Mouse (Mus musculus) MEL (cell line): ENCODE results near the gene Gm3336. TPM values are rescaled to one million over a fixed set of nuclear protein-coding genes. Genes with fewer than 3 reads are reported as not detected.

Experiments used
- DNase-seq: peaks from one replicate; pipeline ENCODE4 v3.0.0; 2011; ENCODE audit warnings: low read depth, low spot score
- H3K27ac ChIP-seq: 2 replicates; pipeline ENCODE4 v1.5.1; 2012; ENCODE audit warnings: low read depth, mild to moderate bottlenecking, control low read depth, low read length, moderate library complexity; ENCODE audit not compliant: control insufficient read depth
- H3K27me3 ChIP-seq, 2 experiments: fragments of 150-350 bp in 1 of 2; sonication (generic) in 1 of 2; 2 replicates each; pipeline ENCODE4 v1.6.1; 2012; ENCODE audit warnings: low read length in 2 of 2, mild to moderate bottlenecking in 2 of 2, improper control_type of control experiment in 1 of 2, moderate library complexity in 1 of 2; ENCODE audit not compliant: insufficient read depth in 2 of 2, control insufficient read depth in 1 of 2
- H3K36me3 ChIP-seq, 2 experiments: 2 replicates each; pipeline ENCODE4 v1.6.1; 2012 to 2014; ENCODE audit warnings: low read length in 2 of 2, improper control_type of control experiment in 1 of 2, inconsistent platforms in 1 of 2, mild to moderate bottlenecking in 1 of 2; ENCODE audit not compliant: insufficient read depth in 2 of 2, control insufficient read depth in 1 of 2
- H3K4me1 ChIP-seq, 2 experiments: fragments of 150-350 bp in 1 of 2; sonication (generic) in 1 of 2; 2 replicates each; pipeline ENCODE4 v1.6.1; 2012; ENCODE audit warnings: low read length in 2 of 2, improper control_type of control experiment in 1 of 2, mild to moderate bottlenecking in 1 of 2; ENCODE audit not compliant: insufficient read depth in 2 of 2, control insufficient read depth in 1 of 2
- H3K4me3 ChIP-seq, 2 experiments: fragments of 150-350 bp in 1 of 2; sonication (generic) in 1 of 2; 2 replicates each; pipeline ENCODE4 v1.5.1; 2012; ENCODE audit warnings: low read depth in 2 of 2, low read length in 2 of 2, mild to moderate bottlenecking in 2 of 2, moderate library complexity in 2 of 2, control low read depth in 1 of 2, improper control_type of control experiment in 1 of 2; ENCODE audit not compliant: control insufficient read depth in 1 of 2, insufficient read depth in 1 of 2
- H3K79me2 ChIP-seq: 2 replicates; pipeline ENCODE4 v1.6.1; 2012; ENCODE audit warnings: mild to moderate bottlenecking, low read length, moderate library complexity; ENCODE audit not compliant: control insufficient read depth, poor library complexity, insufficient read depth
- H3K9ac ChIP-seq: 2 replicates; pipeline ENCODE4 v1.6.1; 2012; ENCODE audit warnings: low read depth, mild to moderate bottlenecking, control low read depth, low read length, moderate library complexity; ENCODE audit not compliant: control insufficient read depth, poor library complexity, severe bottlenecking
- H3K9me3 ChIP-seq: fragments of 150-350 bp; sonication (generic); replicated peaks from 2 replicates; pipeline ENCODE4 v1.6.1; 2012; ENCODE audit warnings: mild to moderate bottlenecking, low read length, improper control_type of control experiment, moderate library complexity; ENCODE audit not compliant: insufficient read depth
- CTCF ChIP-seq, 3 experiments: IDR thresholded peaks in 2 of 3; conservative IDR thresholded peaks in 1 of 3; 2 replicates each; pipeline ENCODE4 v1.5.1; 2011 to 2012; ENCODE audit warnings: low read length in 3 of 3, low read depth in 2 of 3, mild to moderate bottlenecking in 2 of 3, improper control_type of control experiment in 1 of 3, inconsistent platforms in 1 of 3, mixed read lengths in 1 of 3, moderate library complexity in 1 of 3; ENCODE audit not compliant: control insufficient read depth in 1 of 3, insufficient read depth in 1 of 3, poor library complexity in 1 of 3, severe bottlenecking in 1 of 3
- E2F4 ChIP-seq: IDR thresholded peaks from 2 replicates; pipeline ENCODE4 v1.6.1; 2011; ENCODE audit warnings: low read depth, low read length, improper control_type of control experiment, borderline replicate concordance
- ELF1 ChIP-seq: IDR thresholded peaks from 2 replicates; pipeline ENCODE4 v1.6.1; 2014; ENCODE audit warnings: low read depth, mild to moderate bottlenecking, inconsistent platforms, low read length, improper control_type of control experiment, moderate library complexity
- ETS1 ChIP-seq: IDR thresholded peaks from 2 replicates; pipeline ENCODE4 v1.6.1; 2012; ENCODE audit warnings: low read depth, mild to moderate bottlenecking, inconsistent platforms, low read length, improper control_type of control experiment, moderate library complexity
- GABPA ChIP-seq: IDR thresholded peaks from 2 replicates; pipeline ENCODE4 v1.6.1; 2012; ENCODE audit warnings: low read depth, mild to moderate bottlenecking, inconsistent platforms, low read length, improper control_type of control experiment, moderate library complexity
- HCFC1 ChIP-seq: IDR thresholded peaks from 2 replicates; pipeline ENCODE4 v1.6.1; 2012; ENCODE audit warnings: low read depth, mild to moderate bottlenecking, inconsistent platforms, low read length, improper control_type of control experiment, moderate library complexity
- KAT2A ChIP-seq: conservative IDR thresholded peaks from 2 replicates; pipeline ENCODE4 v1.6.1; 2012; ENCODE audit warnings: low read depth, low read length, improper control_type of control experiment, inconsistent platforms
- MAX ChIP-seq: IDR thresholded peaks from 2 replicates; pipeline ENCODE4 v1.6.1; 2011; ENCODE audit warnings: low read length, improper control_type of control experiment
- MEF2A ChIP-seq: IDR thresholded peaks from 2 replicates; pipeline ENCODE4 v1.6.1; 2014; ENCODE audit warnings: low read depth, mild to moderate bottlenecking, inconsistent platforms, low read length, improper control_type of control experiment; ENCODE audit not compliant: poor library complexity, insufficient replicate concordance, severe bottlenecking; ENCODE audit errors: extremely low read depth
- MYC ChIP-seq: IDR thresholded peaks from 2 replicates; pipeline ENCODE4 v1.6.1; 2011; ENCODE audit warnings: low read depth, mild to moderate bottlenecking, low read length, improper control_type of control experiment, moderate library complexity
- NELFE ChIP-seq: IDR thresholded peaks from 2 replicates; pipeline ENCODE4 v1.6.1; 2011; ENCODE audit warnings: low read depth, low read length, improper control_type of control experiment
- POLR2A ChIP-seq, 2 experiments: IDR thresholded peaks; 2 replicates each; pipeline ENCODE4 v1.6.1; 2011 to 2012; ENCODE audit warnings: low read length in 2 of 2, mild to moderate bottlenecking in 2 of 2, control low read depth in 1 of 2, improper control_type of control experiment in 1 of 2, low read depth in 1 of 2, moderate library complexity in 1 of 2; ENCODE audit not compliant: control insufficient read depth in 1 of 2, insufficient read depth in 1 of 2, poor library complexity in 1 of 2
- POLR2AphosphoS5 ChIP-seq: IDR thresholded peaks from 2 replicates; pipeline ENCODE4 v1.6.1; 2012; ENCODE audit warnings: low read depth, borderline replicate concordance, mild to moderate bottlenecking, inconsistent platforms, low read length, moderate library complexity, mixed read lengths
- RAD21 ChIP-seq: IDR thresholded peaks from 2 replicates; pipeline ENCODE4 v1.6.1; 2011; ENCODE audit warnings: mild to moderate bottlenecking, low read depth, low read length, improper control_type of control experiment
- RCOR1 ChIP-seq: IDR thresholded peaks from 2 replicates; pipeline ENCODE4 v1.6.1; 2012; ENCODE audit warnings: low read depth, mild to moderate bottlenecking, inconsistent platforms, low read length, improper control_type of control experiment
- TCF12 ChIP-seq: IDR thresholded peaks from 2 replicates; pipeline ENCODE4 v1.6.1; 2014; ENCODE audit warnings: low read depth, mild to moderate bottlenecking, inconsistent platforms, low read length, improper control_type of control experiment, moderate library complexity
- UBTF ChIP-seq: IDR thresholded peaks from 2 replicates; pipeline ENCODE4 v1.6.1; 2012; ENCODE audit warnings: low read depth, mild to moderate bottlenecking, inconsistent platforms, low read length, improper control_type of control experiment, moderate library complexity, borderline replicate concordance; ENCODE audit not compliant: insufficient read depth
- USF1 ChIP-seq: IDR thresholded peaks from 2 replicates; pipeline ENCODE4 v1.6.1; 2014; ENCODE audit warnings: low read depth, mild to moderate bottlenecking, inconsistent platforms, low read length, improper control_type of control experiment, moderate library complexity
- ZMIZ1 ChIP-seq: IDR thresholded peaks from 2 replicates; pipeline ENCODE4 v1.6.1; 2012; ENCODE audit warnings: low read depth, mild to moderate bottlenecking, inconsistent platforms, low read length, improper control_type of control experiment, moderate library complexity
- ZNF384 ChIP-seq: IDR thresholded peaks from 2 replicates; pipeline ENCODE4 v1.6.1; 2012; ENCODE audit warnings: low read depth, mild to moderate bottlenecking, inconsistent platforms, low read length, improper control_type of control experiment
- polyA plus RNA-seq, 2 experiments: library from polyadenylated mRNA; stranded (reverse) in 1 of 2; unstranded in 1 of 2; fragments of >175 nt in 1 of 2; fragments of >200 nt in 1 of 2; gene quantifications; 2 replicates each; pipeline versions ENCODE4 v1.2.1 to v1.2.4; 2012; ENCODE audit warnings: low replicate concordance in 2 of 2, low read depth in 1 of 2; ENCODE audit not compliant: insufficient read length in 2 of 2, insufficient read depth in 1 of 2, missing spikeins in 1 of 2
- total RNA-seq: library from RNA; depleted of rRNA; stranded (reverse); fragments of 300-350 nt; gene quantifications from 2 replicates; pipeline ENCODE4 v1.2.3, GENCODE M21; 2012

Gene Gm3336
- total and polyA plus RNA-seq, 3 experiments: 0.19 to 0.72 TPM; not detected in 1

DNA sequence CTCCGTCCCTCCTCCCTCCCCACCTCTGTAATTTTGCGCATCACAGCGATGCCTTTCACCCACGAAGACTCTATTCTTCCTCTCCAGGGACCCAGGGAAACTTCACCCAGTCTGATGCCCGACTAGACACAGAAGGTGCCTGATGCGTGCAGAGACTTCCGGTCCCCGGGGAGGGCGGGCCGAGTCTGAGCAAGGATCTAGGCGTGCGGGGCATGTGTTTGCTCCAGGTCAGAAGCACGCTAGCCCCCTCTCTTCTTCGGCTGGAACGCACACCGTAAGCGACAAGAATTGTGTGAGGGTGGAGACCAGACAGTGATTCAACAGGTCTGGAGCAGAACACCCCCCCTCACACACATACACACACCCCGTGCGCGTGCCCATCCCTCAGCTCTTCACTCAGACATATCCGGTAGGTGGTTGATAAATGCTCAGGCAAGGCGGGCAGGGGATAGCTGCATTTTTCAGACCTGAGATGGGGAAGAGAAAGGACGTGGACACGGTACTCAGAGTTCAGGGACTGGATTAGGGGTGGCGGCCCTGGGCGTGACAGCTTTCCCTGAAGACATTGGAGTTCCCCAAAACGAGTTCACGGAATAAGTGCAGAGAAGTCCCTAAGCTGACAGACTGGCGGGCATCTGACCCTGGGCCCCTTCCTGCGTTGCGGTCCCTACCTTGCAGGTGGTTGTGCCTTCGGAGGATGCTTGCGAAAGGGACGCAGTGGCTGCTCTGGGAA, 47.7 kb downstream of the Gm3336 start:
- no peak overlapping the region for H3K4me3 ChIP-seq
- no peaks in the 10 kb centered on the region; the same call in 1 of the 2 replicates for H3K79me2 ChIP-seq
- peaks cover 12 to 26% of the 10 kb centered on the region in 2 experiments for H3K4me1 ChIP-seq
- H3K9me3 ChIP-seq: no peaks in the 10 kb centered on the region
- H3K27me3 ChIP-seq: no peaks in the 10 kb centered on the region
- DNase-seq: no peak
- TF ChIP-seq RCOR1 (no peak), TCF12 (no peak), RAD21 (no peak), POLR2A (IDR thresholded peaks at IDR 0.05; ENCODE audit: control insufficient read depth in 1 of 2, insufficient read depth in 1 of 2, low read depth in 1 of 2, low read length in 2 of 2, poor library complexity in 1 of 2) (no peak), KAT2A (no peak), POLR2AphosphoS5 (no peak), NELFE (no peak), GABPA (no peak), UBTF (no peak), MEF2A (no peak), ZMIZ1 (no peak), MYC (no peak), ELF1 (no peak), HCFC1 (no peak), USF1 (no peak), ZNF384 (no peak), E2F4 (no peak)
- TF ChIP-seq, all 39 proteins: peak for 0
- Histone ChIP-seq H3K9ac (no peak overlapping the region), H3K27ac (no peak overlapping the region), H3K36me3 (peaks cover 0 to 23% of the 10 kb centered on the region in 2 experiments; a peak in 2 of 4 replicates)

DNA sequence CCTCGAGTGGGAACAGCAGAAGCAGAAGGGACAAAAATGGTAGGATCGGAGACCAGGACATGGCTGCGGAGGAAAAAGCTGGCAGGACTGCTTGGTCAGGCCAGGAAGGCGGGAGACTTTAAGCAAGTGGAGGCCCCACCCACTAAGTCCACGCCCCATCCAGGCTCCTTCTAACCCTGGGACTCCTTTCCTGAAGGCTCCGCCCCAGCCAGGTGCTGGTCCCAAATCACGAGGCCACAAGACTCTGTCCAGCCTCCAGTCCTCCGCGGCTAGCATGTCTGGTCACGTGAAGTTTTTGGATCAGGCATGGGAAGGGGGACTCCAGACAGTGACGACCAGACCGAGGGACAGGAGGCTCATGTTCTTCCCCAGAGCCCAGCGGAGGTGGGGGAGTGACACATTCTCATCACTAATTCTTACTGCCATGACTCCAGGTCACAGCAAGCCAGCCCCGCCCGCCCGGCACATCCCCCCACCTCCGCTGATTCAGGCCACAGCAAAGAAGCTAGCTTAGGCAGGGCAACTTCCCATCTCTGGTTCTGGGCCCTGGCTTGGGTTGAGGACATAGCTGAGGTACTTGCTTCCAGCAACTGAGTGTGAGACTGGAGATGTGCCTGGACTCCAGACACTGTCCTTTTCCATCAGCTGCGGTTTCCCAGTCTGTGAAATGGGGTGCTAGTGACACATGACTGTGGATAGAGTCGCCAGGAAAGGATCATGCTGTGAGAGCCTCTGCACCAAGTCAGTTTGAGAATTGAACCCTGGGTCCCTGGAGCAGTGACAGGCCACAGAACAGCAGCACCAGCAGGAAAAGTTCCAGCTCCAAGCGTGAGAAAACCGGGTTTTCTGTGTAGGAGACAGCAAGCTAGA, 48.5 kb downstream of the Gm3336 start:
- H3K79me2 ChIP-seq: no peaks in the 10 kb centered on the region
- H3K9ac ChIP-seq: no peak overlapping the region
- H3K4me1 ChIP-seq: peaks cover 7 to 23% of the 10 kb centered on the region in 2 experiments
- peaks cover 0 to 18% of the 10 kb centered on the region in 2 experiments; a peak in 2 of 4 replicates for H3K36me3 ChIP-seq
- no peaks in the 10 kb centered on the region for H3K27me3 ChIP-seq
- no peak overlapping the region for H3K4me3 ChIP-seq
- no peaks in the 10 kb centered on the region for H3K9me3 ChIP-seq
- TF ChIP-seq ELF1: no peak
- no peak for TF ChIP-seq UBTF
- TF ChIP-seq KAT2A: no peak
- no peak for TF ChIP-seq MAX
- TF ChIP-seq MEF2A: no peak
- TF ChIP-seq CTCF (IDR thresholded peaks at IDR 0.05 in 2 of 3, conservative IDR thresholded peaks at IDR 0.05 in 1 of 3; ENCODE audit: control insufficient read depth in 1 of 3, insufficient read depth in 1 of 3, low read depth in 2 of 3, low read length in 3 of 3, poor library complexity in 1 of 3, severe bottlenecking in 1 of 3): no peak
- TF ChIP-seq ZMIZ1: no peak
- TF ChIP-seq ETS1: no peak
- TF ChIP-seq, all 39 proteins: peak for 0
- no peak overlapping the region for H3K27ac ChIP-seq
- no peak for DNase-seq
